Mouse (Mus musculus) adipocyte (in vitro differentiated cells): Measurements from ENCODE around the gene Mapk6.
A peak's percentile ranks its signal among the peaks of the same experiment; 100 is the strongest.
"Not testable (repeated sequence)": the region's sequence is repeated elsewhere in the genome, so short reads cannot be mapped to it uniquely, and the experiment has no call there.

Experiments
- DNase-seq: peaks from one replicate; pipeline ENCODE4 v3.0.0-alpha.2; 2016; ENCODE audit warnings: low spot score

Mapk6 gene

DNA sequence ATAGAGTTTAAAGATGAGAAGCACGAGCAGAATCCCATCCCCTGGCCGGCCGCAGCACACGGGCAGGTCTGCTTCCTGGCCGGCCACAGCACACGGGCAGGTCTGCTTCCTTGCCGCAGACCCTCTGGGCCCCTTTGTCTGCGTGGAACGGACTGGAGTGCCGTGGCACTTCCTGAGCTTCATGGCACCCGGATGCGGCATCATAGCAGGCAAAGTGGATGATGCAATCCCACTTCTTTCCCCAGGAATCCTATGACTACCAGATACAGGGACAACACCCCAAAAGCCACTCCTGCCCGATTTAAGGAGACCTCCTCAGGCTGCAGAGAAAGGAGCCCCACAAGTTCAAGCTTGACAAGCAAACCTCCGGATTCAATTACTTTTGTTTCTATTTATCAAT is 27.0 kb downstream of the Mapk6 start:
- no peak for DNase-seq

GRCm38 (mm10) chr9:75378774-75379173 is 31.0 kb downstream of the Mapk6 start:
- DNase-seq, result no peak

- DNase-seq, result no peak
Measured at GRCm38 (mm10) chr9:75376428-75376827, 33.4 kb downstream of the Mapk6 start.

DNA sequence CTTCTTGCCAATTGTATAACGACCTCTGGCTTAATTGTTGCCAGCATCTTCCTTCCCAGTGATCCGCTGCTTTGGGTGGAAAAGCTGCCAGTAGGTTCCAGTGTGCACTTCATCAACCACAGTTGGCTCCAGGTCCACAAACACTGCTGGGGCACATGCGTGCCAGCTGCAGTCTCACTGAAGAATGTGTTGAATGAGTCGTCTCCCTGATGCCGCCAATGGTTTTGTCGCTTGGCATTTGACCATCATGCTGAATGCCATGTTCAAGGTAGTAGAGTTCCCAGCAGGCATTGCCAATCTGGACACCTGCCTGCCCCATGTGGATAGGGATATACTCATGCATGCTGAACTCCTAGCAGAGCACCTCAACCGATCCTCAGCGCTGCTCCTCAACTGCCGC is 34.2 kb downstream of the Mapk6 start:
- DNase-seq, result peak; percentile 62

GRCm38 (mm10) chr9:75368779-75369178 is 41.0 kb downstream of the Mapk6 start:
- DNase-seq, result no peak

- no peak for DNase-seq
Measured at GRCm38 (mm10) chr9:75366191-75366590, 43.6 kb downstream of the Mapk6 start.

DNA sequence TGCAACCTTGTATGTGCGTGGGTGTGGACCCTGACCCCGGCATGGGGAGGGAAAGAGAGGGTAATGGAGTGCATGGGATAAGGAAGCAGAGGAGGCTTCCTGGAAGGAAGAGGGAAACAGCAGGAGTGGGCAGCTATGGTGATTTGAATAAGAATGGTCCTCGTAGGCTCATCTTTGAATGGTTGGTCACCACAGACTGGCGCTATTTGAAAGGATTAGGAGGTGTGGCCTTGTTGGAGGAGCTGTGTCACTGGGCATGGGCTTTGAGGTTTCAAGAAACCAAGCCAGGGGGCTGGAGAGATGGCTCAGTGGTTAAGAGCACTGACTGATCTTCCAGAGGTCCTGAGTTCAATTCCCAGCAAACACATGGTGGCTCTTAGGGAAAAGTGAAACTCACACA is 44.6 kb downstream of the Mapk6 start:
- no peak for DNase-seq

GRCm38 (mm10) chr9:75363702-75364101 is 46.1 kb downstream of the Mapk6 start:
- DNase-seq, result not testable (repeated sequence)

GRCm38 (mm10) chr9:75363001-75363400 is 46.8 kb downstream of the Mapk6 start:
- peak; percentile 74 for DNase-seq

- DNase-seq, result peak; percentile 89
Measured at GRCm38 (mm10) chr9:75362201-75362600, 47.6 kb downstream of the Mapk6 start.

DNA sequence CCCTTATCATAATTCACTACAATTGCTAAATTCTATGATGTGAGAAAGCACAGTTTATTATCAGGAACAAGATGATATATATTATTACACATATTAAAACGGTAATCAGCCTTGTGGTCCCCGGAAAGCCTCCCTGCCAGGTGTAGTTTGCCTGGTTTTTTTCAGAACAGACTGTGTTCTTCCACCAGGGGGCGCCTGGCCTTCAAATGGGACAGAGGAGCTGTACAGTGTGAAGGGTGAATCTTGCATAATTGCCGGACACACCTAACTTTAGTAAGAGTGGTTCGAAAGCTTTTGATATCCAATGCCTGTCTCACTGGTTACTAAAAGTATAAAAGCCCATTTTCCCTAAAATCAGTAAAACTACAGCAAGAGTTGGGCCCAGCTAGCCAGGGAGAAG is 48.1 kb downstream of the Mapk6 start:
- peak; percentile 92 for DNase-seq

DNA sequence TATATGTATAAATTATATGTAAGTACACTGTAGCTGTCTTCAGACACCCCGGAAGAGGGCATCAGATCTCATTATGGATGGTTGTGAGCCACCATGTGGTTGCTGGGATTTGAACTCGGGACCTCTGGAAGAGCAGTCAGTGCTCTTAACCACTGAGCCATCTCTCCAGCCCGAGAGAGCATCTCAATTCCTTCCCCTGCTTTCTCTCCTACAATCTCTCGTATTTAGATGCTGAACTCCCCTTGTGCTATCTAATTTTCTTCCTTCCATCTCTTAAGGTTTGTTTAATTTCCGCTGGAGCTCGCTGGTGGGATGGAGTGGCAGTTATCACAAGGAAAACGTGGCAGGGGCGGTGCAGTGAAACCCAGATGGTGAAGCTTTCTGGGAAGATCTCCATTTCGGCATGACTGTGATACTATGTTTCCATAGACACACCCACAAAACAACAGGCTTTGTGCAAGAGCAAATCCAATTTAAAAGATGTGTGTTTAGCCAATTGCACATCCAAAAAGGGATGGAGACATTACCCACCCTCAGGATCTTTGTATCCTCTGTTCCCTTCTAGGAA is 52.6 kb downstream of the Mapk6 start:
- DNase-seq, result no peak

DNA sequence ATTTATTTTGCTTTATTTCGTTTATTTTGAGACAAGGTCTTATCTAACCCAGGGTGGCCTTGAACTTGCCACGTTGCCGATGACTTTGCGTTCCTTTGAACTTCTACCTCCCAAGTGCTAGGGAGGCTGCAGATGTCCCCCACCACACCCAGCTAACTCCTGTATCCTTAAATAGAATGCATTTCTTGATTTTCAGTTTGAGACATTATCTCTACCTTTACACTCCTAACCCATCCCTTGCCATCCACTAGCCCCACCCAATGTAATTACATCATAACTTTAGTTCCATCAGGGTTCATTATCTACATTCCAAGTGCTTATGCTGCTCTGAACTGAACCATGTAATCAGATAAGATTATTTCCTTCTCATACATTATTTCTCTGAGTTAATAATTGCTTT is 54.0 kb downstream of the Mapk6 start:
- DNase-seq, result no peak

- DNase-seq, result no peak
Measured at GRCm38 (mm10) chr9:75353094-75353493, 56.7 kb downstream of the Mapk6 start.

DNA sequence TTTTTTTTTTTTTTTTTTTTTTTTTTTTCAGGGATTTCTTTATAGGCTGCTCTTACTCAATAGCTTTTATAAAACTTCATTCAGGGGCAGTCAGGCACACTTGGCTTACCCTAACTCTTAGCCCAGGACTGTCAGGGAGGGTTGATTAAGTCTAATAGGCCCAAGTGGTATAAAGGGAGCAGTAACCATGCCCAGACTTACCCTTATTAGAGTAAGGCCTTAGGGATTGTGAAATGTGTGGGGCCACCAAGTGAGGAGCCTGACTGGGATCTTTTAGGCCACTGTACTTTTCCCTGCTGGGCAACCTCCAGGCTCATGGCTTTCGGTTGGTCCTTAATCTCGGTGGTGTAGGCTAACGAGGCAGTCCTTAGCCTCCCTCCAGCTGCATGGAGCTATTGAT is 61.2 kb downstream of the Mapk6 start:
- peak; percentile 96 for DNase-seq

DNA sequence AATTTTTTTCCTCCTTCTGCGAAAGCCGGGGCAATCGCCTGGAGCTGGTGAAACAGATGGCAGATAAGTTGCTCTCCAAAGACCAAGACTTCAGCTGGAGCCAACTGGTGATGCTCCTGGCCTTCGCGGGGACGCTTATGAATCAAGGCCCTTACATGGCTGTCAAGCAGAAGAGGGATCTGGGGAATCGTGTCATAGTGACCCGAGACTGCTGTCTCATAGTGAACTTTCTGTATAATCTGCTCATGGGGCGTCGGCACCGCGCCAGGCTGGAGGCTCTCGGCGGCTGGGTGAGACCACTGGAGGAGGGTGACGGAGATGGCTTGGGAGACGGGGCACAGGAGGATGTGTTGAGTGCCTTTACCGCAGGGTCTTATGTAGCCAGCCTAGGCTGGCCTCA is 61.7 kb downstream of the Mapk6 start:
- DNase-seq, result peak; percentile 59

- no peak for DNase-seq
Measured at GRCm38 (mm10) chr9:75347458-75347857, 62.3 kb downstream of the Mapk6 start, which contains the start of gene Bcl2l10. TSS of gene Bcl2l10 (plus strand) at chr9:75347758.

GRCm38 (mm10) chr9:75342433-75342832 is 67.4 kb downstream of the Mapk6 start:
- DNase-seq, result peak; percentile 77

GRCm38 (mm10) chr9:75338016-75338415 is 71.8 kb downstream of the Mapk6 start:
- no peak for DNase-seq

GRCm38 (mm10) chr9:75334440-75334839 is 75.4 kb downstream of the Mapk6 start:
- DNase-seq, result no peak

DNA sequence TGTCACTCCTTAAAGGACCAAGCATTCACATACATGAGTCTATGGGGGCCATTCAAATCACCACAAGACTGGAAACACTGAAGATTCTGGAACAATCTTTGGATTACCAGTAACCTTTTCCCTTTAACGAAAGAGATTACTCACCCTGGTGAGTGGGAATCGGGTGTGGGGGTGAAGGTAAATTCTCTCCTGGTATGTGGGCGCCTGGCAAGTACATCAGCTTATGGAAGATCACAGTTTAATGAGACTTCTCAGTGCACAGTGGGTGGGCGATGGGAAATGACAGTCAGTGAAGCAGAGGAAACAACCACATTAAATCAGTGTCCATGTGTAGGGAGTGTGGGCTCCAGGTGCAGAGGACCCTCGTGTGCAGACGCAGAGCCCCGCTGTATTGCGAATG is 79.0 kb downstream of the Mapk6 start:
- DNase-seq, result no peak

GRCm38 (mm10) chr9:75328047-75328446 is 81.8 kb downstream of the Mapk6 start:
- DNase-seq, result no peak

DNA sequence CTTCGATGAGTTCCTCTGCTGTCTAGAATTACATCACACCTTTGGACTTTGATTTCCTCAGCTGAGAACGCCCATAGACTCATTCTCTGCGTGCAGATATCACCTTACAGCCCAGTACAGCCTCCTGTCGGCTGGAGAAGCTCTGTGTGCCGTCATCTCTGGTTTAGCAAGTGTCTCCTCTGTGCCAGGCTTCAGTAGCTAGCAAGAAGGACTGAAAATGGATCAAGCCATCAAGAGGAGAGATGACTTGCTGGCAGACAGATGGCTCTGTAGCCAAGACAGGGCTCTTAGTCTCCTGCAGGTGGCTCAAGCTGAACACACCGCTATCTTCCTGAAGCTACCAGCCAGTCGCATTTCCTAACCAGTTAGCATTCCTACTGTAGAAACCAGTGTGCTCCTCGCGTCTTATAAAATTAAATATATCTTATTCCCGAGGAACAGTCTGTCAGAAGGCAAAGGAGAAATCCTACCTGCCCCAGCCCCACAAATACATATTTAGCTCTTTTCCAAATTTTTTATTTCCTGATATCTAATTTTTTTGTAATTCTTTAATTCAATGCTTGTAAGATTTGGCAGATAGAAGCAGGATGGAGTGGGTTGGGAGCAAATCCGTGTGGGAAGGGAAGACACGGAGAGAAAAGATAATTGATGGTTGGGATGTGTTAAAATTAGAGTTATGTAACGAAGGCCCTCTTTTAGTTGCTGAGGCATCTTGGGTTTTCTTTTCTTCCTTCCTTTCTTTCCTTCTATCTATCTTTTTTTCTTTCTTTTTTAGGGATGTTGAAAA is 87.5 kb downstream of the Mapk6 start:
- DNase-seq, result no peak

- no peak for DNase-seq
Measured at GRCm38 (mm10) chr9:75319365-75319764, 90.4 kb downstream of the Mapk6 start.
